Mouse (Mus musculus) liver, embryonic 11.5 days (tissue): ENCODE data around the gene Wipf3. TPM values are rescaled to one million over a fixed set of nuclear protein-coding genes. Genes with fewer than 3 reads are reported as not detected.

Experiments
- ATAC-seq: fragments of 200-750 bp; cut with Nextera tagmentation; replicated peaks from 2 replicates; pipeline ENCODE4 v1.8.0; 2017; ENCODE audit warnings: moderate number of reproducible peaks, mild to moderate bottlenecking, moderate TSS enrichment, moderate library complexity; ENCODE audit not compliant: low FRiP score
- DNase-seq: peaks from one replicate; pipeline ENCODE4 v3.0.0-alpha.2; 2017; ENCODE audit warnings: low spot score
- H3K27ac ChIP-seq: fragments of 300-500 bp; sonication (generic); 2 replicates; pipeline ENCODE4 v1.5.1; 2014; ENCODE audit warnings: mild to moderate bottlenecking, low read depth, low read length, control low read depth
- H3K27me3 ChIP-seq: fragments of 300-500 bp; sonication (generic); replicated peaks from 2 replicates; pipeline ENCODE4 v1.6.1; 2014; ENCODE audit warnings: low read length, mixed read lengths; ENCODE audit not compliant: control insufficient read depth, insufficient read depth
- H3K36me3 ChIP-seq: fragments of 300-500 bp; sonication (generic); 2 replicates; pipeline ENCODE4 v1.6.1; 2014; ENCODE audit warnings: mild to moderate bottlenecking, low read length, moderate library complexity, mixed read lengths; ENCODE audit not compliant: control insufficient read depth, insufficient read depth
- H3K4me1 ChIP-seq: fragments of 300-500 bp; sonication (generic); replicated peaks from 2 replicates; pipeline ENCODE4 v1.6.1; 2014; ENCODE audit warnings: low read length, mixed read lengths; ENCODE audit not compliant: control insufficient read depth, insufficient read depth
- H3K4me2 ChIP-seq: fragments of 300-500 bp; sonication (generic); 2 replicates; pipeline ENCODE4 v1.6.1; 2014; ENCODE audit warnings: mild to moderate bottlenecking, control low read depth, moderate library complexity
- H3K4me3 ChIP-seq: fragments of 300-500 bp; sonication (generic); 2 replicates; pipeline ENCODE4 v1.5.1; 2014; ENCODE audit warnings: low read depth, low read length, control low read depth
- H3K9ac ChIP-seq: fragments of 300-500 bp; sonication (generic); 2 replicates; pipeline ENCODE4 v1.6.1; 2014; ENCODE audit warnings: low read depth, low read length, control low read depth
- H3K9me3 ChIP-seq: fragments of 300-500 bp; sonication (generic); 2 replicates; pipeline ENCODE4 v1.6.1; 2016; ENCODE audit warnings: low read length, inconsistent platforms, mixed read lengths; ENCODE audit not compliant: control insufficient read depth
- WGBS: fragments of 180-500 bp; shearing (Covaris S2); extraction: QIAGEN DNeasy Blood & Tissue Kit; methylation state at CpG from one replicate; pipeline ENCODE4 v1.1.7; 2014; 5-methylcytosine and 5-hydroxymethylcytosine counted together
- polyA plus RNA-seq: library from polyadenylated mRNA; unstranded; fragments of >200 nt; fragmentation: Nextera tagmentation; extraction: Ambion mirVana; gene quantifications from 2 replicates; pipeline ENCODE4 v1.2.1, GENCODE M21; 2014

The Wipf3 gene
- polyA plus RNA-seq, 1 experiment from 2014 or later, result 0.47 TPM

DNA sequence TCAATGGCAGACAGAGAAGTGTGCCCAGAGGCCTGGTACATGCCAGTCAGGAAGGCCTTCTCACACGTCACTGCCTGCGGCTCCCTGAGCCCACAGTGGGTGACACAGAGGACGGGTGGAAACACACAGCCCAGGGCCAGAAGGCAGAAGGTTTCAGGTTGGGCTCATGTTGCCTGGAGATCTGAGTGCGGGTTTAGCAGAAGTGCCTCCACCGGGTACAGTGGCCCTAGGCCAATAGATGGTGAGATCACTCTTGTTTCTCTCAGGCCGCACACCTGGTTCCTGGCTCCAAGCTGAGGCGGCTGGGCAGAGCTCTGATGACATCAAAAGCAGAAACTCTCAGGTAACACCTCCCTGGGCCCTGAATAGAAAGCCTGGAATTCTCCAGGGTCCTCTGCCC is 66.8 kb downstream of the Wipf3 start:
- Histone ChIP-seq H3K4me2 (no peak overlapping the region), H3K36me3 (no peaks in the 10 kb centered on the region), H3K4me3 (no peak overlapping the region), H3K27ac (no peak overlapping the region), H3K27me3 (no peaks in the 10 kb centered on the region; the same call in 1 of the 2 replicates), H3K9ac (no peak overlapping the region), H3K9me3 (no peaks in the 10 kb centered on the region), H3K4me1 (no peaks in the 10 kb centered on the region)
- DNase-seq (no peak), ATAC-seq (no peak)
- WGBS, result 78% methylated on average over 7 of the region's 7 CpGs

GRCm38 (mm10) chr6:54502661-54503115 is 73.3 kb downstream of the Wipf3 start:
- no peaks in the 10 kb centered on the region for H3K36me3 ChIP-seq
- H3K4me1 ChIP-seq, result no peaks in the 10 kb centered on the region
- 71% methylated on average over 6 of the region's 6 CpGs for WGBS
- H3K9ac ChIP-seq, result no peak overlapping the region
- no peak overlapping the region for H3K27ac ChIP-seq
- no peak overlapping the region for H3K4me3 ChIP-seq
- no peak overlapping the region for H3K4me2 ChIP-seq
- ATAC-seq, result no peak
- no peaks in the 10 kb centered on the region for H3K27me3 ChIP-seq
- no peak for DNase-seq
- no peaks in the 10 kb centered on the region for H3K9me3 ChIP-seq

- ATAC-seq, result no peak
These were observed 76.9 kb downstream of the Wipf3 start for GRCm38 (mm10) chr6:54506318-54506717.

GRCm38 (mm10) chr6:54507002-54507401 is 77.6 kb downstream of the Wipf3 start:
- DNase-seq (no peak), ATAC-seq (no peak)
- 40% methylated on average over 8 of the region's 8 CpGs for WGBS
- Histone ChIP-seq H3K4me1 (no peaks in the 10 kb centered on the region), H3K9ac (no peak overlapping the region), H3K27ac (no peak overlapping the region), H3K27me3 (no peaks in the 10 kb centered on the region; the same call in 1 of the 2 replicates), H3K4me3 (no peak overlapping the region), H3K9me3 (no peaks in the 10 kb centered on the region), H3K4me2 (no peak overlapping the region), H3K36me3 (no peaks in the 10 kb centered on the region)

More at GRCm38 (mm10) chr6:54506318-54506717, 76.9 kb downstream of the Wipf3 start:
- H3K9ac ChIP-seq, result no peak overlapping the region
- no peak for DNase-seq
- H3K27me3 ChIP-seq, result no peaks in the 10 kb centered on the region; the same call in 1 of the 2 replicates
- 78% methylated on average over 11 of the region's 11 CpGs for WGBS
- H3K27ac ChIP-seq, result no peak overlapping the region
- H3K4me1 ChIP-seq, result no peaks in the 10 kb centered on the region
- H3K4me2 ChIP-seq, result no peak overlapping the region
- H3K4me3 ChIP-seq, result no peak overlapping the region
- H3K9me3 ChIP-seq, result no peaks in the 10 kb centered on the region
- no peaks in the 10 kb centered on the region for H3K36me3 ChIP-seq

- H3K9me3 ChIP-seq, result no peaks in the 10 kb centered on the region
- no peak overlapping the region for H3K27ac ChIP-seq
- H3K36me3 ChIP-seq, result no peaks in the 10 kb centered on the region
- no peaks in the 10 kb centered on the region; the same call in 1 of the 2 replicates for H3K27me3 ChIP-seq
- H3K4me1 ChIP-seq, result no peaks in the 10 kb centered on the region
- DNase-seq (no peak), ATAC-seq (no peak)
- no peak overlapping the region for H3K4me3 ChIP-seq
- 62% methylated on average over 5 of the region's 5 CpGs for WGBS
- H3K9ac ChIP-seq, result no peak overlapping the region
- H3K4me2 ChIP-seq, result no peak overlapping the region
These were observed 78.4 kb downstream of the Wipf3 start for GRCm38 (mm10) chr6:54507808-54508207.

GRCm38 (mm10) chr6:54508256-54508793 is 78.9 kb downstream of the Wipf3 start:
- Histone ChIP-seq H3K4me2 (no peak overlapping the region), H3K27ac (no peak overlapping the region), H3K9me3 (no peaks in the 10 kb centered on the region), H3K27me3 (no peaks in the 10 kb centered on the region; the same call in 1 of the 2 replicates), H3K4me3 (no peak overlapping the region), H3K9ac (no peak overlapping the region), H3K4me1 (no peaks in the 10 kb centered on the region), H3K36me3 (no peaks in the 10 kb centered on the region)
- DNase-seq (no peak), ATAC-seq (no peak)
- 71% methylated on average over 6 of the region's 6 CpGs for WGBS

- no peak overlapping the region for H3K4me3 ChIP-seq
- no peak for DNase-seq
- H3K27ac ChIP-seq, result no peak overlapping the region
- H3K27me3 ChIP-seq, result no peaks in the 10 kb centered on the region; the same call in 1 of the 2 replicates
- no peak for ATAC-seq
- no peak overlapping the region for H3K4me2 ChIP-seq
- H3K36me3 ChIP-seq, result no peaks in the 10 kb centered on the region
- H3K9me3 ChIP-seq, result no peaks in the 10 kb centered on the region
- H3K9ac ChIP-seq, result no peak overlapping the region
- WGBS, result 85% methylated on average over 13 of the region's 13 CpGs
- H3K4me1 ChIP-seq, result no peaks in the 10 kb centered on the region
These were observed 79.9 kb downstream of the Wipf3 start for GRCm38 (mm10) chr6:54509264-54509663.

- no peaks in the 10 kb centered on the region for H3K9me3 ChIP-seq
- H3K4me1 ChIP-seq, result no peaks in the 10 kb centered on the region
- WGBS, result 69% methylated on average over 2 of the region's 2 CpGs
These were observed 82.9 kb downstream of the Wipf3 start for GRCm38 (mm10) chr6:54512256-54512655.

DNA sequence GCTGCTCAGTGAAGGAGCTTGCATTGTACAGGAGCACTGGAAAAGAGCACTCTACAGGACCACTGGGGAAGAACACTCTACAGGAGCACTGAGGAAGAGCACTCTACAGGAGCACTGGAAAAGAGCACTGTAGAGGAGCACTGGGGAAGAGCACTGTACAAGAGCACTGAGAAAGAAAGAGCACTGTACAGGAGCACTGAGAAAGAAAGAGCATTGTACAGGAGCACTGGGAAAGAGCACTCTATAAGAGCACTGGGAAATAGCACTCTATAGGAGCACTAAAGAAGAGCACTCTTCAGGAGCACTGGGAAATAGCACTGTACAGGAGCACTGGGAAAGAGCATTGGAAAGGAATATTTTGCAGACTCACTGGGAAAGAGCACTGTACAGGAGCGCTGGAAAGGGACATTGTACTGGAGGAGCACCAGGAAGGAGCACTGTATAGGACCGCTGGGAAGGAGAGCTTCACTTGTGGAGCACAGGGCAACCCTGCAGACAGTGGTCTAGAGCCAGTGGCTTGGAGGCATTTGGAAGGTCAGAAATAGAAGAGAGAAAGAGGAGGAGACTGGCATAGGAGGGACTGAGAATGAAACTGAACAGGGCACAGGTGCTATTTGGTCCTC is 87.2 kb downstream of the Wipf3 start:
- Histone ChIP-seq H3K4me3 (no peak overlapping the region), H3K27ac (no peak overlapping the region), H3K4me2 (no peak overlapping the region), H3K9me3 (no peaks in the 10 kb centered on the region), H3K4me1 (no peaks in the 10 kb centered on the region), H3K36me3 (no peaks in the 10 kb centered on the region), H3K27me3 (0 out of 2 replicates have a peak, but pooled peaks cover 7% of the 10 kb centered on the region), H3K9ac (no peak overlapping the region)
- DNase-seq (no peak), ATAC-seq (no peak)
- WGBS, result 76% methylated on average over 2 of the region's 2 CpGs

More at GRCm38 (mm10) chr6:54512256-54512655, 82.9 kb downstream of the Wipf3 start:
- no peak overlapping the region for H3K4me3 ChIP-seq
- H3K27ac ChIP-seq, result no peak overlapping the region
- H3K36me3 ChIP-seq, result no peaks in the 10 kb centered on the region
- H3K27me3 ChIP-seq, result peaks cover 3% of the 10 kb centered on the region; the same call in 1 of the 2 replicates
- DNase-seq (no peak), ATAC-seq (no peak)
- H3K9ac ChIP-seq, result no peak overlapping the region
- no peak overlapping the region for H3K4me2 ChIP-seq
